8 mouse cellular contexts compared by ENCODE assay signal in genomic region chr9:79759385-79760005, GRCm38 (mm10). TPM values are rescaled to one million over a fixed set of nuclear protein-coding genes. Genes with fewer than 3 reads are reported as not detected.
DNase-seq lines count a peak whose midpoint lies in the region; ATAC-seq and TF ChIP-seq lines count a peak whose summit lies in the region.

Gene Cox7a2, minus strand, starts transcription at chr9:79759878.

- H3K4me3 ChIP-seq in forebrain, embryonic 10.5 days, result peak within 1 kb of the TSS; percentile 86
- H3K4me3 ChIP-seq in heart, embryonic 15.5 days, result peak within 1 kb of the TSS; percentile 77
- peak within 1 kb of the TSS; percentile 83 to 97 for H3K4me3 ChIP-seq in liver, embryonic 14.5 days (ENCODE audit: insufficient read depth in 1 of 2, low read depth in 2 of 2, low read length in 2 of 2)
- H3K4me3 ChIP-seq in neural tube, embryonic 11.5 days (ENCODE audit: low read depth, low read length), result peak within 1 kb of the TSS; percentile 78
- peak within 1 kb of the TSS; percentile 67 for H3K4me3 ChIP-seq in stomach, postnatal 0 days (ENCODE audit: low read depth, low read length)

- H3K4me1 ChIP-seq in forebrain, embryonic 10.5 days, result peaks cover 17% of the 10 kb centered on the region
- peaks cover 19% of the 10 kb centered on the region for H3K4me1 ChIP-seq in heart, embryonic 15.5 days (replicated peaks)
- H3K4me1 ChIP-seq in liver, embryonic 14.5 days (replicated peaks; ENCODE audit: control insufficient read depth in 2 of 2, insufficient read depth in 2 of 2, low read length in 1 of 2), result peaks cover 4 to 10% of the 10 kb centered on the region in 2 experiments
- H3K4me1 ChIP-seq in neural tube, embryonic 11.5 days (ENCODE audit: control insufficient read depth, insufficient read depth, low read length), result peaks cover 5% of the 10 kb centered on the region; the same call in 1 of the 2 replicates
- H3K4me1 ChIP-seq in stomach, postnatal 0 days (replicated peaks; ENCODE audit: control insufficient read depth, insufficient read depth), result no peaks in the 10 kb centered on the region

- H3K27me3 ChIP-seq in forebrain, embryonic 10.5 days (ENCODE audit: poor library complexity, severe bottlenecking), result no peaks in the 10 kb centered on the region
- no peaks in the 10 kb centered on the region for H3K27me3 ChIP-seq in heart, embryonic 15.5 days
- no peaks in the 10 kb centered on the region for H3K27me3 ChIP-seq in liver, embryonic 14.5 days (ENCODE audit: control insufficient read depth, insufficient read depth, low read length)
- no peaks in the 10 kb centered on the region for H3K27me3 ChIP-seq in neural tube, embryonic 11.5 days (ENCODE audit: control insufficient read depth, insufficient read depth, low read length)
- no peaks in the 10 kb centered on the region for H3K27me3 ChIP-seq in stomach, postnatal 0 days (ENCODE audit: control insufficient read depth, insufficient read depth, low read length)

- H3K4me2 ChIP-seq in heart, embryonic 15.5 days, result peak within 1 kb of the TSS; percentile 71
- H3K4me2 ChIP-seq in liver, embryonic 14.5 days (ENCODE audit: low read depth), result peak within 1 kb of the TSS; percentile 84
- peak within 1 kb of the TSS; percentile 84 for H3K4me2 ChIP-seq in neural tube, embryonic 11.5 days (ENCODE audit: low read depth)
- peak within 1 kb of the TSS; percentile 84 for H3K4me2 ChIP-seq in stomach, postnatal 0 days (replicated peaks; ENCODE audit: low read depth)

- peak; percentile 89 to 92 for DNase-seq in CD8-positive naive resting alpha-beta T cell, adult 2 months (ENCODE audit: low read depth in 2 of 2, low spot score in 2 of 2)
- peak; percentile 93 for DNase-seq in c-Kit-positive CD71-negative TER-119-negative erythroid progenitor cells, embryonic 14.5 days (ENCODE audit: low read depth)
- DNase-seq in forebrain, embryonic 10.5 days (ENCODE audit: extremely low spot score, low spot score), result peak; percentile 93
- DNase-seq in kidney, postnatal 25 days, result peak; percentile 97 to 99
- DNase-seq in liver, embryonic 14.5 days (ENCODE audit: low read depth in 3 of 3, low spot score in 3 of 3), result peak; percentile 86 to 90 (median 87)
- DNase-seq in neural tube, embryonic 11.5 days (ENCODE audit: low spot score), result peak; percentile 97
- peak; percentile 97 for DNase-seq in stomach, postnatal 0 days (ENCODE audit: low spot score)

- TF ChIP-seq EP300 in liver, embryonic 14.5 days (IDR thresholded peaks at IDR 0.05; ENCODE audit: low read depth), result no peak
- no peak for TF ChIP-seq EP300 in stomach, postnatal 0 days (optimal IDR thresholded peaks at IDR 0.05)

- H3K9ac ChIP-seq in heart, embryonic 15.5 days, result peak within 1 kb of the TSS; percentile 73
- H3K9ac ChIP-seq in liver, embryonic 14.5 days (replicated peaks), result peak within 1 kb of the TSS; percentile 86
- peak within 1 kb of the TSS; percentile 80 for H3K9ac ChIP-seq in neural tube, embryonic 11.5 days (ENCODE audit: low read length)
- peak within 1 kb of the TSS; percentile 76 for H3K9ac ChIP-seq in stomach, postnatal 0 days (ENCODE audit: low read length)

- peaks cover 35% of the 10 kb centered on the region for H3K36me3 ChIP-seq in forebrain, embryonic 10.5 days (replicated peaks)
- H3K36me3 ChIP-seq in heart, embryonic 15.5 days, result peaks cover 27% of the 10 kb centered on the region
- peaks cover 15% of the 10 kb centered on the region for H3K36me3 ChIP-seq in liver, embryonic 14.5 days (replicated peaks; ENCODE audit: control insufficient read depth, insufficient read depth, low read depth)
- no peaks in the 10 kb centered on the region for H3K36me3 ChIP-seq in neural tube, embryonic 11.5 days (ENCODE audit: control insufficient read depth, insufficient read depth, low read length)
- H3K36me3 ChIP-seq in stomach, postnatal 0 days (ENCODE audit: control insufficient read depth, insufficient read depth, low read length), result peaks cover 4% of the 10 kb centered on the region; the same call in 1 of the 2 replicates

- TF ChIP-seq CTCF in liver, embryonic 14.5 days (IDR thresholded peaks at IDR 0.05; ENCODE audit: low read depth), result no peak
- TF ChIP-seq CTCF in stomach, postnatal 0 days (IDR thresholded peaks at IDR 0.05; ENCODE audit: low read depth), result no peak; the same call in 1 of the 2 replicates

- H3K27ac ChIP-seq in forebrain, embryonic 10.5 days, result peak within 1 kb of the TSS; percentile 90
- peak within 1 kb of the TSS; percentile 95 for H3K27ac ChIP-seq in heart, embryonic 15.5 days
- H3K27ac ChIP-seq in liver, embryonic 14.5 days, result peak within 1 kb of the TSS; percentile 46
- peak within 1 kb of the TSS; percentile 83 for H3K27ac ChIP-seq in neural tube, embryonic 11.5 days (ENCODE audit: low read depth, low read length)
- H3K27ac ChIP-seq in stomach, postnatal 0 days (replicated peaks), result peak within 1 kb of the TSS; percentile 87

- ATAC-seq in heart, embryonic 15.5 days (replicated peaks; ENCODE audit: insufficient number of reproducible peaks, insufficient read depth, low FRiP score, low read depth), result peak; percentile 100
- ATAC-seq in liver, embryonic 14.5 days (ENCODE audit: insufficient read depth), result peak; percentile 100
- ATAC-seq in neural tube, embryonic 11.5 days (ENCODE audit: insufficient read depth, low FRiP score, low TSS enrichment), result peak; percentile 99
- ATAC-seq in stomach, postnatal 0 days (ENCODE audit: low FRiP score, low TSS enrichment), result peak; percentile 100

- no peaks in the 10 kb centered on the region for H3K9me3 ChIP-seq in forebrain, embryonic 10.5 days
- no peaks in the 10 kb centered on the region for H3K9me3 ChIP-seq in heart, embryonic 15.5 days (replicated peaks)
- H3K9me3 ChIP-seq in liver, embryonic 14.5 days (ENCODE audit: control insufficient read depth, low read length), result no peaks in the 10 kb centered on the region
- no peaks in the 10 kb centered on the region for H3K9me3 ChIP-seq in neural tube, embryonic 11.5 days (ENCODE audit: control insufficient read depth, low read length)
- no peaks in the 10 kb centered on the region for H3K9me3 ChIP-seq in stomach, postnatal 0 days (ENCODE audit: control insufficient read depth, low read length)

- WGBS in forebrain, embryonic 10.5 days, result under 1% methylated on average over 49 of the region's 49 CpGs
- under 1% methylated on average over 49 of the region's 49 CpGs for WGBS in heart, embryonic 15.5 days
- under 1% methylated on average over 49 of the region's 49 CpGs for WGBS in liver, embryonic 14.5 days (ENCODE audit: insufficient replicate concordance)
- WGBS in neural tube, embryonic 11.5 days, result 0% methylated on average over 49 of the region's 49 CpGs
- under 1% methylated on average over 49 of the region's 49 CpGs for WGBS in stomach, postnatal 0 days

RNA-seq across cellular contexts. Expression of gene Cox7a2, which starts in this region (rescaled TPM):
- polyA plus RNA-seq in forebrain, embryonic 10.5 days (2016; fragmentation: Nextera tagmentation; extraction: Ambion mirVana), result 626 and 635 TPM in 2 replicates
- 1,196 and 1,660 TPM in 2 replicates for polyA plus RNA-seq in heart, embryonic 15.5 days (2015; fragmentation: Nextera tagmentation; extraction: Ambion mirVana)
- 274 and 279 TPM in 2 replicates for polyA plus RNA-seq in liver, embryonic 14.5 days (2012; rRNA removed)
- polyA plus RNA-seq in liver, embryonic 14.5 days (2014; fragmentation: Nextera tagmentation; extraction: Ambion mirVana), result 573 and 577 TPM in 2 replicates
- polyA plus RNA-seq in neural tube, embryonic 11.5 days (2014; fragmentation: Nextera tagmentation; extraction: Ambion mirVana), result 635 and 646 TPM in 2 replicates
- 927 and 965 TPM in 2 replicates for polyA plus RNA-seq in stomach, postnatal 0 days (2015; fragmentation: Nextera tagmentation; extraction: Ambion mirVana)

Comparison
In these comparisons a context has a peak if more than half of its experiments do, and no peak if none do; other contexts are left out.
1. Peak in every context shown above with its lines: DNase-seq, ATAC-seq, H3K4me3 ChIP-seq and H3K27ac ChIP-seq.